Mouse (Mus musculus) olfactory bulb, adult 2 months (tissue): ENCODE data around the gene Pip4k2c.

Source experiments
- CTCF ChIP-seq: fragments of 200-500 bp; IDR thresholded peaks from 2 replicates; pipeline ENCODE4 v1.5.1; 2012; ENCODE audit warnings: low read depth, mild to moderate bottlenecking, low read length, moderate library complexity; ENCODE audit not compliant: insufficient read depth
- POLR2A ChIP-seq: fragments of 200-500 bp; IDR thresholded peaks from 2 replicates; pipeline ENCODE4 v1.6.1; 2012; ENCODE audit warnings: mild to moderate bottlenecking, low read depth, low read length, moderate library complexity; ENCODE audit not compliant: insufficient read depth

DNA sequence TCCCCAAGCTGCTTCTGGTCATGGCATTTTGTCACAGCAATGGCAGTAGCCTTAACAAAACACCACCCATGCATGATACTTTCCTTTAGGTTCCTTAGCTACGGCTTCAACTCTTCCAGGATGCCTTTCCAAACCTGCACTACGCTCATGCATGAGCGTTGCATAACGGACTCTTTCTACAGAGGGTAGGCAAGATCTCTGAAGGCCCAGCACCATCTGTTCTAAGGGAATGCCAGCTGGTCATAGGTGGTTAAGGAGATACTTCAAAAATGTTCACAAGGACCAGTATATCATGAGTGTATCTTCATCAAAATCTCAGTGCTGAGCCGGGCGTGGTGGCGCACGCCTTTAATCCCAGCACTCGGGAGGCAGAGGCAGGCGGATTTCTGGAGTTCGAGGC, 5.1 kb upstream of the Pip4k2c start:
- TF ChIP-seq POLR2A (no peak), CTCF (no peak)
